Mouse (Mus musculus) c-Kit-positive CD71-positive TER-119-negative erythroid progenitor cells, embryonic 14.5 days (primary cell): Measurements from ENCODE around the gene Zp1.

Source experiments
- DNase-seq: peaks from one replicate; pipeline ENCODE4 v3.0.0-alpha.2; 2013; ENCODE audit warnings: low read depth

Zp1 gene

DNA sequence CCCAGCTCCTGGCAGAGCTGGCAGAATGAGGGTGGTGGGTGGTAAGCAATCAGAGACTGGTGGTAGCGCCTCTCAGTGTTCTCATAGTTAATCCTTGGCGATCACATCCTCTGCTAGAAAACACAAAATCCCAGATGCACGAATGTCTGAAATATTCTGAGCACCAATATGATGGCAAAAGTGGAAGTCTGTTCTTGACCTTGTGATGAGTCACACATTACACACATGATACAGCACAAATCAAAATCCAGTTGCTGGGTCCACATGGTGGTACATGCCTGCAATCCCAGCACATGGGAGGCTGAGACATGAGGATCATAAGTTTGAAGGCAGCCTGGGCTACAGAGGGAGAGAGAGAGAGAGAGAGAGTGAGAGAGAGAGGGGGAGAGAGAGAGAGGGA, 626 bp upstream of the Zp1 start:
- no peak for DNase-seq

DNA sequence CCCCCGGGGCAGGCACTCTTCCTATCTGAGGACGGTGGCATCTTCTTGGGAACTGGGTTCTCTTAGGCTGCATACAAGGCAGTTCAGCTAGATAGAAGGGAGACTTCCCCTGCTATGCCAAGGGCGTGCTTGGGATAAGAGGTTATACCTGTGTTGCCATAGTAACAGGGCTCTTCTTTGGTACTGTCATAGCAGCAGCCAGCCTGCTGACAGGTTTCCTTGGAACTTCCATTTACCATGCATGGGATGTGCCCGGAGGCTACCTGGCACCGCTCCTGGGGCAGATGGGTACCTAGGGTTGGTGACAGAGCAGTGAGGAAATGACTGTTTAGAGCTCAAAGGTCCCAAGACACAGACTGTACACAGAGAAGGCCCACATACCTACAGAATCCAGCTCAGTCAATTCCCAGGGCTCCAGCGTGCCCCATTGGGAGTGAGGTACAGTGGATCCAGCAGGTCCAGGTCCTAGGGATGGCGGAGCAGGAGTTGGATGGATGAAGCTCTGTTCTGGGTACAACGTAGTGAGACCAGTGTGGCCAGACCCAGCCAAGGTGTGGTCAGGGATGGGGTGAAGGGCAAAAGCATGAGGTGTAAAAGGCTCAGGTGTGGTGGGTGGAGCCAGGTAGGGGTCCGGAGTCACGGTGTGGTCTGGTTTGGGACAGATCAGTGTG, 2.0 kb downstream of the Zp1 start:
- DNase-seq = no peak

DNA sequence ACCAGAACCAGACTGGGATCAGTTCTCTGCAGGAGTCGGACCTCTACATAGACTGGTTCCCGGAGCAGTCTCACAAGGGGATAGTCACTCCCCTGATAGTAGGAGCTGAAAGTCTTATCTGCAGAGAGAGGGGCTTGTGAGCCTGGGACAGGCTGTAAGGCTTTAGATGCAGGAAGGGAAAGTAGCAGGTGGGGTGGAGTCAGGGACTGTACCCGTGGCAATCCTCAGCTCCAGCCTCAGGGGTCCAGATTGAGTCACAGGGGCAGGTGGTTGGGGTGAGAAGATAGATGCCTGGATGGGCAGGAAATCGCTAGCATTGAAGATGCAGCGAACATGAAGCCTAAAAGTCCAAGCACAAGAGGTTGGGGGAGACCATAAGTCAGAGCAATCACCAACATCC, 3.9 kb downstream of the Zp1 start:
- no peak for DNase-seq

DNA sequence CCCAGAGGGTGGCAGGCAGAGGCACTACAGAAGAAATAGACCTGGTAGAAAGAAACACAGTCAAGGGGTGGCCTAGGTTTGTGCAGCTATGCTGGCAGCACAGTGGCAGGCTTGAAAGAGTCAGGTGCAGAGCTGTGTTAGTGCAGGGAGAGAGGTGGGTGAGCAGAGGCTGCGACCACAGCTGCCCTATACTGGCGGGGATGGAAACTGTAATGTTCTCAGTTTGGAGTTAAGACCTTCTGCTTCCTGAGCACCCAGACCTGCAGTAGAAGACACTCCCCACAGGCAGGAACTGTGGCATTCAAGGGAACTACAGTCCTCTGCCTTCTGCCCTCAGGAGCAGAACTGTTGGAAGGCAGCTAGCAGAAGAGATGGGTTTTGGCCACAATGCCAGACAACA, 5.6 kb downstream of the Zp1 start:
- DNase-seq = no peak

DNA sequence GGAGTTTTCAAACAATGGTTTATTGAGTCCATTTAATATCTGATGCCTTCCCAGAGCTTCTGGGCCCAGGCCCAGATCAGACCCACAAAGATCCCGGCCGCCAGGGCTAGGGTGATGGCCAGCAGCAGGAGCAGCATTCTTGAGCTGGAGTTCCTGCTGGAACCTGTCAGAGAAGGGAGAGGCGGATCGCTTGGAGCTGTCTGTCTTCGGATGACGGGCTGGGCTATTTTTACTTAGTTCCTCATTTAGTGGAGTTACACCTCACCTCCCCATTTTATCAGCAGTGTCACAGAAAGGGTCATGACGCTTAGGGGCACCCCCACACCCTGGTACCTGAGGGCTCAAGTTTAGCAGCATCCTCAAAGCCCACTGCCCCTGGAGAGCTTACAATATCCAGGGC, 6.1 kb downstream of the Zp1 start:
- DNase-seq = no peak

DNA sequence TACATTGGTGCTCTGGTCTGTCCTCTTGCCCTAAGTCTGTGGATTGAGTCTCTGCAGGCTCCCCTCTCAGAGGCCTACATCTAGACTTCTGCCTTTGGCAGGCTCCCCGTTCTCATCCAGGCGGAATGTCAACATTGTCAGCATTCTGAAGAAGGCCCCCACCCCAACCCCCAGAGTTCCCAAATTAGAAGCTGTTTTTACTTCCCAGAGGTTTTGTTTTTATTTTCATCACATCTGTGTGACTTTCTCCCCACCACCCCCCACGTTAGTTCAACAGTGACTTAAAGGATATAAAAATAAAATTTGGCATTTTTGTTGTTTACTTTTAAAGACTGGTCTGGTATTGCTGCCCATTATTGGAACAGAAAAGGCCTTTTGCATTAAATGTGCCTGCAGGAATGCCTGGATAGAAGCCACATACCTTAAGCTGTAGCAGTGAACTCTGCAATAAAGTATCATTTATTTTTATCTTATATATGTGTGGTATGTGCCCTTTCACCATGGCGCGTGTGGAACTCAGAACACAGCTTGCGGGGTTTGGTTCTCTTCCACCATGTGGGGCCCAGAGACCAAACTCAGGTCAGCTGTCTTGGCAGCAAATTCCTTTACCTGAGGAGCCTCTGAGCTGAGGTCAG, 11.2 kb downstream of the Zp1 start:
- DNase-seq = no peak

DNA sequence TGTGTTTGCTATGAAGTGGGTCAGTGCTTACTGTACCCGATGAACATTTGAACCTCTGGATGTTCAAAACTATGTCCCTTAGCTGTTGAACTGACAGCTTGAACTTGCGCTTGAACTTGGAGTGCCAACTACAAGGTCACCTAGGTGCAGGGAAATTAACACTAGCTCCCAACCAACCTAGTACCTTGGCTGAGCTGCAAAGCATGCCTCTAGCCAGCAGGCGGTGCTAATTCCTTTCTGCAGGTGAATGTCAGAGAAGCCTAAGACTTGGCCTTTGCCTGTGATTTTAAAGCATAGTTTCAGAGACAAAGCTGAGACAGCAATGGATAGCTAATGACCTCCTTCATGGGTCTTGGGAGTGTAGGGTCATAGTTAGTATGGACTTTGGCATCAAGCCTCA, 12.5 kb downstream of the Zp1 start:
- peak; percentile 50 for DNase-seq

DNA sequence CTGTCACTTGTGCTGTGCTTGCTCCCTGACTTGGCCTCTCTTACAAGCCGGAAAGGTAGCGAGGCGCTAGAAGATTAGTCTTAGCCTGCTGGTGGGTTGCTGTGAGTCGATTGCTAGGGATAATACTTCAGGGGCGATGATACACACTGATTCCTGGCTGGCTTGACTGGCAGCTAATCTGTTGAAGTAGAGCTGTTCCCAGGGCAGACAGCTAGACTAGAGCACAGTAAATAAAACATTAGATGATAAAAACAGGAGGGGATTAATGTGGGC, 14.8 kb downstream of the Zp1 start:
- no peak for DNase-seq

DNA sequence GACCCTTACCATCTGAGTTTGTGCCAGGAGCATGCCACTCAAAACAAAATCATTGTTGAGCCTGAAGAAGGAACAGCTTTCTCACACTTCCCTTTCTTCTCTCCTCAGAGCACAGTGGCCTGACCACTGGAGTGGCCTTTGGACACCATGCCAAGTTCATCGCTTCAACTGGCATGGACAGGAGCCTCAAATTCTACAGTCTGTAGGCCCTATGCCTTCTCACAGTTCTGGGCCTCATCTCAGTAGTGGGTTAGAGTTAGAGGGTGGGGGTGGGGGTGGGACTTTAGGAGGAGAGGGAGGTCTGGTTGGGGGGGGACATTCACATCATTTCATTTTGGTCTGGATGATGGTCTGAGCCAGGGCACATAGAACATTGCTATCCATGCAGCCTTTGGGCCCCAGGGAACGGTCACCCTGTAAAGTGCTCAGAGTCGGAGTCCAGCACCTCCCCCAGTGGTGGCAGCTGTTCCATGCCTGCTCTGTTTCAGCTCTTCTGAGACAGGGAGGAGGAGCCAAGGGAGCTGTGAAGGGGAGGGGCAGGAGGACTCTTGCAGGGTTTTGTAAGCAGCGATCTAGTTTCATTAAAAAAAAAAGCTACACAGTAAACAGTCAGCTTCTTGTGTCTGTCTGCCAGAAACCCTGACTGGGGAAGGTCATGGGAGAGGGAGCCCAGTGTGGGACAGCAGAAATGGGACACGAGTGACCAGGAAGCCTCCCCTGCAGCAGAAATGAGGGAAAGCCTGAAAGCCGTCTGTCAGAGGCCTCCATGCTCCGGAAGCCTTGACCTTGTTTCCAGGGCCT, 15.3 kb downstream of the Zp1 start:
- DNase-seq = no peak

DNA sequence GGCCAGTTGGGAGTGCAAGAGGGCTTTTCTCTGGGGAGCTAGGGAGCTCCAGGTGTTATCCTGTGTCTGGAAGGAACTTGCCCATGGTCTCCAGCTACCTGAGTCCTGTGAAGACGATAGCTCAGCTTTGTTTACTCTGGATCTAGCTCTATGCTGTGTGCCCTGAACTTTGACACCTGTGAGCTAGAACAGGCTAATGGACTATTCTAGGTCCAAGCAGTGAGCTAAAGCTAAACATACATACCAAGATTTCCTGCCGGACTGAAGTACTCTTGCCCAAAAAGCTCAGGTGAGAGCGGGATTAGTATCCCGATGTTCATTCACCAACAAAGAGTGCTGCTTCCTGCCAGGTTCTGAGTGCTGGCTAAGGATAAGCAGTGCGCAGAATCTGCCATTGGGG, 15.9 kb downstream of the Zp1 start:
- DNase-seq = no peak

DNA sequence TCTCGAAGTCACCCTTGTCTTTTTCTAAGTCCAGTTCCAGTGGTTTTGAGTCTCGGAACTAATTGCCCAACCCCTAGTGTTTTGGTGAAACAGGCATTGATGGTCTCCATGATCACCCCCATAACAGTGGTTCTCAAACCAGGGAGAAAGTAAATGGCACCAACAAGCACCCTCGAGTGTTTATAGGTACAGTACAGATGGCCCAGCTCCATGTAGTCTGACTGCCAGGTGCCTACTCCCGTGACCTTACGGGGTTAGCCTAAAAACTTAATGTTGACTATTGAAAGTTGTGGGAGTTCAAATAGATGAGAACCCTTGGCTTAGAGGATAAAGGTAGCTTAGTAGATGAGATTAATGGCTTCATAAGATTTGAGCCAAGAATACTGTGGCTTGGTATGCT, 19.4 kb downstream of the Zp1 start:
- no peak for DNase-seq

DNA sequence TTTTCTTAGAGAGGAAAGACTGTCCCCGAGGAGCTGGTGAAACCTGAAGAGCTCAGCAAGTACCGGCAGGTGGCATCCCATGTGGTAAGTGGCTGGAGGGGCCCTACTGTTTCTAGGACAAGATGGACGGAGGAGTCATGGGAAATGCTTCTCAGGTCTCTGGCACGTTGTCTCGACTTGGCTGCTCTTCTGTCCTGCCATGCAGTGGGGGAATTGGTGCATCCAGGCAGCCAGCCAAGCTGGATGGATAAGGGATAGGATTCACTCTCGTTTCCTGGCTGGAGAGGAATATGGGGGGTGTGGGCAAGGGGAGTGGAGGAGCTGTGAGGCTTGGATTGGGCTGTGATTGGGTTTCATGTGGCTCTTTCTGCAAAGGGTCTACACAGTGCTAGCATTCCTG, 20.1 kb downstream of the Zp1 start:
- DNase-seq = no peak

DNA sequence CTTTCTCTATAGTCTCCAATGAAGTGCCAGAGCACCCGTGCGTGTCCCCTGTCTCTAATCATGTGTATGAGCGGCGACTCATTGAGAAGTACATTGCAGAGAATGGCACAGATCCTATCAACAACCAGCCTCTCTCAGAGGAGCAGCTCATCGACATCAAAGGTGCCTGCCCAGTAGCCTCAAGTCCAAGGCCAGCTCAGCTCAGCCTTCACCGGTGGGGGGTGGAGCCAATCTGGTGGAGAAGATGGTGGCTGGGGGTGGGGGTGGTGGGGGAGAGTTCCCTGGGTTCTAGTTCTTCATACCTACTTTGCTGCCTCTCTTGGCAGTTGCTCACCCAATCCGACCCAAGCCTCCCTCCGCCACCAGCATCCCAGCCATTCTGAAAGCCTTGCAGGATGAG, 22.9 kb downstream of the Zp1 start:
- DNase-seq = no peak

DNA sequence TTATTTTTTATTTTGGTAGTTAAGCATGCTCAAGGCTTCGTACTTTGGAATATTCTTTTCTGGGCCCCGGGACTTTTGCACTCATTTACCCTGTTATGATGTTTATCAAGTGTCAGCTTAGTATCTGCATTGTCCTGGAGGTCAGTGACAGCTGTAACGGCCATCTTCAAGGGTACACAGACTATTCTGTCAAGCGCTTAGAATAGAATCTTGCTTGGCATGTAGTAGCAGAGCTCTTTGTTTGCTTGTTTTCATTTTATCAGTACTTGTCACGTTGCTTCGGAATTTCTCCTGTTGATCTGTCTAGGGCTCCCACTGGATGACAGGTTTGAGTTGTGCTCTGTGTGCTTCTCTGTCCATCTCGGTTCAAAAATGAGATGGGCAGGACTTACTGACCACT, 23.6 kb downstream of the Zp1 start:
- DNase-seq = no peak

DNA sequence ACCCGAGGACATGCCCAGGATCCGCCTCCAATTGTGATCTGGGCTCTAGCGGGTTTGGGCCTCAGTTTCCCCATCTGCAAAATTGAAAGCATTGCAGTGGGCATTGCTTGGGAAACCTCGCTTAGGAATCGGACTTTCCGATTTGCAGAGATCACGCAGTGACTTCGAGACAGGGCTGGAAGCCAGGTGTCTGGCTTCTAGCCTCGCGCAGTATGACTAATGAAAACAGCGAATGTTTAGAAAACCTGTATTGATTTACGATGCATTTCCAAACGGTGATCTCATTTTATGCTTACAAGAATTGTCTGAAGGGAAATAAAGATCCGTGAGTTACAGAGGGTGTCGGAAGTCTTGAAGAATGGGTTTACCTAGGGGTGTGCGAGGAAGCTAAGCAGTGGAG, 24.7 kb downstream of the Zp1 start:
- DNase-seq = no peak

DNA sequence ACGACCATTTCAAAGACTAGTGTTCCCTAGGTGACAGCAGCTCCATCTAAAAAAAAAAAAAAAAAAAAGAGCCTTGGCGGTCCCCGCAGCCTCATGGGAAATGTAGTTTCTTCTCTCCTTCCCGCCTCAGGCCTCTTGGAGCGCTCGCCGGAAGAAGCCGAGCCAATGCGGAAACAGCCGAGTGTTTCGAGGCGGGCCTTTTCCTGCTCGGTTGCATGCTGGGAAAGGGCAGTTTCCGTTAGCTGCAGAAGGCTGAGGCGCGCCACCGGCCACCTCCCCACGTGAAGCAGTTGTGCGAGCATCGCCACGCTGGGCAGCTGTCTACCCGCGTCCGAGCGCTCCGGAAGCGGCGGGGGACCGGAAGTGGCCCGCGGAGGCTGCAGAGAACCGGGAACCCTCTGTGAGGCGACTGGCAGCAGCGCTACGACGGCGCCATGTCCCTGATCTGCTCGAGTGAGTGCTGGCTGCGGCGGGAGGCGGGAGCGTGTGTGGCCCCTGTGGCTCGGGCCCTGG, 25.4 kb downstream of the Zp1 start, which contains the start of gene Prpf19:
Prpf19 (plus strand) TSS at position 216 of the 513 bp plus-strand sequence.
- DNase-seq = peak; percentile 97

DNA sequence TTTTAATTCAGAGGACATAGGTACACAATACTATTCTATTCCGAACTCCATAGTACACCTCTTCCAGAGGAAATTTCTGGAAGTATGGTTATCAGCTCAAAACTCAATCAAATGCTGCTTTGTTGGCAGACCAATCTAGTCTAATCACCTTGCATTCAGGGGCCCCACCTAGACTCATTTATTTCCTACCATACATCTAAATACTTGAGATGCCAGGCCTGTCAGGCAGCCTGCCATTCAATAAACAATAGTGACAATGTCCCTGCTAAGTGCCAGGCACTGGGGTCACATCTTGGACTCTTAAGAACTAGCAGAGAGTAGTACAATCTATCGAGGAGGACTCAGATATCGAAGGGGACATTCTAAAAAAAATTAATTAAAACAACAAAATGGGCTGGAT, 28.2 kb downstream of the Zp1 start:
- no peak for DNase-seq

DNA sequence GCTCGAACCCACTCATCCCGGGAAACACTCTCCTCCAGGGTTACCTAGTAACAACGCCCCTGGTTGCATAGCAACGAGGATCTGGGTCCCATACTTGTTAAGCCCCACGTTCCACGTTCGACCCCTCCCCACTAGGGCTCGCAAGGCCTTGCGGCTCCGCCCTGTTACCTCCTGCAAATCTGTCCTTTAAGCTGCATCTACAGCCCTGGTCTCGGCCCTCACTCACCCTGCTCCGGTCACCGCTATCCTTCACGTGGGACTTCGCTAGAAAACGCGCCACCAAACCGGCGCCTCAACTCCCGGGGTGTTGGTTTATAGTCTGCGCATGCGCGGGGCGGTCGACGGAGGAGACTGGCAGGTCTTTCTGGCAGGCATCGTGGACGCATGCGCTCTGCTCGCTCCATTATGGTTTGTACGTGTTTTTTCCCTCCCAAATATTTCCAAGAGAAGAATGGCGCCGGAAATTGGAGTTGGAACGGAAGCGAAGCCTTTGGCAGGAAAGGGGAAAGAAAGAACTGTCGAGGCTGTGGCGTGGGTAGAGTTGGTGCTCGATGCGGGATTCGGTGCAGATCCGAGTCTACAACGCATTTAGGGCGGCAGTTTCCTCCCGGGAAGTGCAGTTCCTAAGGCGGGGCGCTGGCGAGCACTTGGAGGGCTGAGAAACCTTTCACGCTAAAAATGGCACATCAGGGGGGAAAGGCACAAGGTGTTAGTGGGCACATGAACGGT, 38.8 kb downstream of the Zp1 start, which contains the start of gene Tmem109:
Tmem109 (minus strand) TSS at position 576 of the 729 bp plus-strand sequence.
- DNase-seq = peak; percentile 86

DNA sequence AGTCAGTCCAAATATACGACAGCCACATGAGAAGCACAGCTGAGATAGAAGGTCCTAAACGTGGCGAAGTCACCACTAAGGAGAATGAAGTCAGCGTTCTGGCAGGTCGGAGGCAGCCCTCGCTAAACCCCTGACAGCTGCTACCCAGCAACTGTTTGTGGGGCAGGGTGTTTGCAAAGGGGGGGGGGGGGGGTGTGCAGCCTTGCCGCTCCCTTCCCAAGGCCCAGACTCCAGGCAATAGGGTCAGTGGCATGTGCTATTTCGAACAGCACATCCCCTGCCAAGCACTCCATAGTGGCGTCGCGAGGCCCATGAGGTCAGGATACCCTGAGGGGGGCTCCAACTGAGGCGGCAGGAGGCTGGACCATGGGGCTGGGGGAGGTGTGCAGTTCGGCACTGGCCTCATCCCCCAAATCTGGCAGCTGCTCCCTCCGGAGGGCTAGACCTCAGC, 39.4 kb downstream of the Zp1 start:
- DNase-seq = no peak

DNA sequence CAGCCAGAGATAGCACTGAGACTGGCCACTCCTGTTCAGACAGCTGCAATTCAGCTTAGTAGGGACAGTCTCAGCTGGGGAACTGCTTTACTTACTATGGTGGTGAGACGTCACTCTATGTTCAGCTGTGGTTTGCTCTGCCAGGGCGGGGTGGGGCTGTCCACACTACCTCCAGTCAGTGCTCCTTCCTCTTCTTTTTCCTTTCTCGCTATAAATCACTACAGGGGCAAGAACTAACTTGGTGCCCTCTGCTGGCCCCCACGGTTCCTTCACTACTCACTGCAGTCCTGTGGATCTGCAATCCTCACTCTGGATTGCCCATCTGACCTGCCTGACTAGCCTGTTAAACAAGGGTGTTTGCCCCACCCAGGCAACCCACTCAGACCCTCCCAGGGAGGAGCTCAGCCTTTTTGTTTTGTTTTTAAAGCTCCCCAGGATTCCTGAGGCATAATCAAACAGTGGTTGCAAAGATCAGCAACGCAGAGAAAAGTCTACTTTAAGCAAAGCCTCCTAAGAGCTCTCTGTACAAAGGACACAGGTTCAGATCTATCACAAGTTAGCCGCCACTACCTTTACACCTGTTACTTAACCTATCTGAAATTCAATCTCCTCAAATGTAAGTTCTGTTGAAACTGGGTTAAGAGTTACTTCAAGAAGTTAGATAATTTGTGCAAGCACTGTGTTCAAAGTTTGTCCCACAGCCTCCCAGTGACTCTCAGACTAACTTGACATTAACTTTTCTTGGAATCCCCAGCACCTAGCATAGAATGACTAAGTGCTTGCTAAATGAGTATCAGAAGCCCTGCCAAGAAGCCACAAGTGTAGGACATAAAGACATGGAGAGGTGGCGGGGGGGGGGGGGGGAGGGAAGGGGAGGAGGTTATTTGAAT, 40.1 kb downstream of the Zp1 start:
- DNase-seq = no peak

DNA sequence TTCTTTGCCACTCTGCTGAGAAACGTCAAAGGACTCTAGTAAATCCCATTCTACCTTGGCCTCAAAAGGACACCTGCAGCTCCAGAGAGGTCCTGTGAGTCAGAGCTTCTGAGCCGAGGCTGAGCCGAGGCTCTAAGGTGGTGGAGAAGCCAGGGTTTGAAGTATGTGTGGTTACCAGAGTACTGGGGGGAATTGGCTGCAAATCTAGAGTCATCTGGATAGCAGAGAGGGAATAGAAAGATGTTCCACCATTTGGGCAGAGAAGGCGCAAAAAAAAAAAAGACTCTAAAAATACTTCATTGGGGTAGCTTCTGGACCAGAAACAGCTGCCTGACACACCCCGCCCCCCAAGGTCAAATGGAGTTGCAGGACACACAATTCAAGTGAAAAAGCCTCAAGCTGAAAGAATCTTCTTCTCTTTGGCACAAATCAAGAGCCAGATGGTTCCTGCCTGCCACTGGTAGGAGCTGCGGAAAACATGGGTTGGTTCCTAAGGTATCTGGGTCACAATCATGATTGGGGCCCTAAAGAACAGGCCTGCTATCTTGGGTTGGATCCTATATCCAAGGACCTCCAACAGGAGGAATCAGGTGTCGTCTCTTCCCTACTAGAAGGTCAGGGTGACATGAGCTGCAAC, 42.1 kb downstream of the Zp1 start:
- DNase-seq = no peak
